Mouse (Mus musculus): ENCODE data around the gene Orm2.

Gene Orm2

GRCm38 (mm10) chr4:63362150-63362549 lies at the start of gene Orm2:
Gene Orm2 (plus strand): TSS chr4:63362449.
- DNase-seq (ENCODE audit: low spot score) = no peak

GRCm38 (mm10) chr4:63314063-63314462 lies 48.2 kb upstream of the Orm2 start:
- DNase-seq (ENCODE audit: low spot score) = no peak

- peak; percentile 44 for DNase-seq (ENCODE audit: low spot score)
These were observed 46.0 kb upstream of the Orm2 start for GRCm38 (mm10) chr4:63316076-63316746.

GRCm38 (mm10) chr4:63319566-63319965 lies 42.7 kb upstream of the Orm2 start:
- DNase-seq (ENCODE audit: low spot score) = peak; percentile 58

GRCm38 (mm10) chr4:63323275-63323815 lies 38.9 kb upstream of the Orm2 start:
- DNase-seq (ENCODE audit: low spot score) = no peak

GRCm38 (mm10) chr4:63333403-63333802 lies 28.8 kb upstream of the Orm2 start:
- DNase-seq (ENCODE audit: low spot score) = no peak

GRCm38 (mm10) chr4:63338414-63339076 lies 23.7 kb upstream of the Orm2 start:
- DNase-seq (ENCODE audit: low spot score) = no peak

GRCm38 (mm10) chr4:63342491-63342890 lies 19.8 kb upstream of the Orm2 start:
- no peak for DNase-seq (ENCODE audit: low spot score)

GRCm38 (mm10) chr4:63343608-63344007 lies 18.6 kb upstream of the Orm2 start:
- no peak for DNase-seq (ENCODE audit: low spot score)

GRCm38 (mm10) chr4:63344295-63344694 lies 18.0 kb upstream of the Orm2 start, which contains the start of gene Orm1:
Gene Orm1 (plus strand): TSS chr4:63344560.
- DNase-seq (ENCODE audit: low spot score) = no peak

- no peak for DNase-seq (ENCODE audit: low spot score)
These were observed 17.0 kb upstream of the Orm2 start for GRCm38 (mm10) chr4:63345261-63345660.

GRCm38 (mm10) chr4:63346659-63347058 lies 15.6 kb upstream of the Orm2 start:
- no peak for DNase-seq (ENCODE audit: low spot score)

- DNase-seq (ENCODE audit: low spot score) = no peak
These were observed 13.7 kb upstream of the Orm2 start for GRCm38 (mm10) chr4:63348524-63348923.

GRCm38 (mm10) chr4:63355877-63356665 lies 6.2 kb upstream of the Orm2 start, which contains the start of gene Orm3:
Gene Orm3 (plus strand): TSS chr4:63356162.
- DNase-seq (ENCODE audit: low spot score) = no peak

- no peak for DNase-seq (ENCODE audit: low spot score)
These were observed 5.2 kb upstream of the Orm2 start for GRCm38 (mm10) chr4:63356981-63357570.

GRCm38 (mm10) chr4:63359861-63360260 lies 2.4 kb upstream of the Orm2 start:
- DNase-seq (ENCODE audit: low spot score) = no peak

- peak; percentile 83 for DNase-seq (ENCODE audit: low spot score)
These were observed 6.3 kb downstream of the Orm2 start for GRCm38 (mm10) chr4:63368577-63368976.

- no peak for DNase-seq (ENCODE audit: low spot score)
These were observed 8.6 kb downstream of the Orm2 start for GRCm38 (mm10) chr4:63370897-63371296.

- DNase-seq (ENCODE audit: low spot score) = no peak
These were observed 9.6 kb downstream of the Orm2 start for GRCm38 (mm10) chr4:63371890-63372289.

- DNase-seq (ENCODE audit: low spot score) = no peak
These were observed 11.2 kb downstream of the Orm2 start for GRCm38 (mm10) chr4:63373404-63373803.

GRCm38 (mm10) chr4:63374331-63374730 lies 12.1 kb downstream of the Orm2 start:
- DNase-seq (ENCODE audit: low spot score) = no peak

GRCm38 (mm10) chr4:63375367-63375766 lies 13.1 kb downstream of the Orm2 start:
- no peak for DNase-seq (ENCODE audit: low spot score)
